Mouse (Mus musculus) R1 (cell line): ENCODE measurements around the gene Lyl1.
A peak's percentile ranks its signal among the peaks of the same experiment; 100 is the strongest.
"Not testable (repeated sequence)": the region's sequence is repeated elsewhere in the genome, so short reads cannot be mapped to it uniquely, and the experiment has no call there.

Experiments used
- DNase-seq: peaks from one replicate; pipeline ENCODE4 v3.0.0-alpha.2; 2018; ENCODE audit warnings: low read depth, low spot score

Lyl1 gene

DNA sequence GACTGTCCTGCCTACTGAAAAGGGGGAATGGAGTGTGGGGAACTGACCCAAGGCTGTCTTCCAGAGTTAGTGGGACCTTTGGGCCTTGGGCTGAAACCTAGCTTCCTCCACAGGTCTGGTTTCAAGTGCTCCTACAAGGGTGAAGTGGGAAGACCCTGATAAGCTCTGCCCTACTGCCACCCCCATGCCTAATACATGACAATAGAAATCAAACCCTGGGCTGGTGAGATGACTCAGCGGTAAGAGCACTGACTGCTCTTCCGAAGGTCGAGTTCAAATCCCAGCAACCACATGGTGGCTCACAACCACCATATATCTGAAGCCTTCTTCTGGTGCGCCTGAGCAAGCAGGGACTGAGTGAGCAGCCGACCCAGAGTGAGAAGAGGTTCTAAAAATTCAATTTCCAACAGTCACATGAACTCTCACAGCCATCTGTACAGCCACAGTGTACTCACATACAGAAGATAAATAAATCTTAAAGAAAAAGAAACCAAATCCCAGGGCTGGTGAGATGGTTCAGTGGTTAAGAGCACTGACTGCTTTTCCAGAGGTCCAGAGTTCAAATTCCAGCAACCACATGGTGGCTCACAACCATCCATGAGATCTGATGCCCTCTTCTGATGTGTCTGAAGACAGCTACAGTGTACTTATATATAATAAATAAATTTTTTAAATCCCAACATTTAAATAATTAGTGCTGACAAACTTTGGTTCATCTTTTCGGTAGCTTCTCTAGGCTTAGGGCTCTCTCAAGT is 32.3 kb upstream of the Lyl1 start:
- peak; percentile 64 for DNase-seq

DNA sequence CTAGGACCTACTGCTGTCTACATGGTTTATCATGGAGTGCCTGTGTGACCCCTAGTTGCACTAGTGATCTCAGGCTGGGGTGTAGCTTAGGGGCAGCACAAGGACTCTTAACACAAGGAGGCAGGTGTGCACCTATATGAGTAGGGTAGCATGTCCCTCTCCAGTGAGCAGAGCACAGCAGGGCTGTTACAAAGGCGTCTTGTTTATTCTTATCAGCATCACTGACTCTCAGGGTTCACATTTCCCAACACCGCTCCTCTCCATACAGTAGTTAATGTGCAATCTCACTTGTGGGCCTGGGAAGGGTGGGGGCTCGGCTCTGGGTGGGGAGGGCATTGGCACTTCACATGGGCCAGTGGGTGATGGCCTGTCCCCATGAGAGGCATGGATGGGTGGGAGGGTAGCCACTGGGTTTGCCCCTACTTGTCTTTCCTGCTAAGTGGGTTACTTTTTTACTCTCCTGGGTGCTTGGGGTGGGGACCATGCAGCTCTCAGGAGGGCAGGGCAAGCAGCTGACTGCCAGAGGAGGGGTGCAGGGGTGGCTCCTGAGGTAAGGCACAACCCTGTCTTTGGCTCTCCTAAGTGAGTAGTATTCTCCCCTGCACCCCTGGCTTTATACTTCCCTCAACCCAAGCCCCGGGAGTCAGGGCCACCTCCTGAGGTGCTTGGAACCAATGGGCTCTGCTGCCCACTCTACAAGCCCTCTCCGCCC is 30.8 kb upstream of the Lyl1 start:
- not testable (repeated sequence) for DNase-seq

DNA sequence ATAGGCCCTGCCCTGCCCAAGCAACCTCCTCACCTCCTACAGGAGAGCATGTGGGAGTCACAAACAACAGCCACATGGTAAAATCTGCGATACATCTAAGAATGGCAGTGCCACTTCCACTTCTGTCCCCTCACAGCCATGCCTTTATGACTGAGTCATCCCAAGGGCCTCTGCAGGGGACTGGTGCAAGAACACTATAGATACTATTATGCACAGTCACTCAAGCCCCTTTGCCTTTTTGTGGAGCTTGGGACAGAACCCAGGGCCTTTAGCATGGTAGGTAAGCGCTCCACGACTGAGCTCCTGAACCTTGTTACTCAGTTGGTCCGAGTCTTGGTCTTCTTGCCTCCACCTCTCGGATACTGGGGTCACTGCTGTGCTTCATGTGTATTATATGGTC is 24.0 kb upstream of the Lyl1 start:
- no peak for DNase-seq

DNA sequence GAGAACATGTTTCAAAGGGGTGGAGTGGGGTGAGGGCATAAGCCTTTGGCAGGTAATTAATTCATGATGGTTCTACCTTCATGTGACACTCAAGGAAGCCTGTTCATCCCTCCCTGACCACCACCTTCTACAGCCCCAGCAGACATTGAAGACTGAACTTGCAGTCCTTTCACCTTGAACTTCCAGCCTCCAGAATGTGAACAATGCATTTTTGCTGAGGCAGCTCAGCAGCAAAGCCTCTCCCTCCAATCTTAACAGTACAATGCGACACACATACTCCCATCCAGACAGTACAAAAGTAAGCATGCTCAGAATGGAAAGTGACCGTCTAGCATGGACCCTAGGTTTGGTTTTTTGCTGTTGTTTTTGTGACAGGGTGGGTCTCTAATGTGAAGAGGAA is 19.8 kb upstream of the Lyl1 start:
- peak; percentile 86 for DNase-seq

DNA sequence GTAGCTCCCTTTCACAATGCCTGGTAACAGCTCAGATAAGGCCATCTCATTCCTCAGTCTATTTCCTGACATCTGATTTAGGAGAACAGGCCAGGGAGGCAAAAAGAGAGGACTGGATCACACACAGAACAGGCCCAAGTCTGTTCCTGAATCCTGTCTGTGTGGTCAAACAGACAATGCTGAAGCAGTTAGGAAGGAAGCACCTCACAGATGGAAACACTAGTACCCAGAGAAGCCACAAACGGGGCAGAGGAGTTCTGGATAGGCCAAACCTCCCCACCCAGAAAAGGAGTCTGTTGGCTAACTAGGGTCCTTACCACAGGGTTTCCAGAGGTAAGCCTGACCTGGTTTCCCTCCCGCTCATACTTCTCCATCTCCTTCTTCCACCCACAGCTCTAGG is 19.0 kb upstream of the Lyl1 start:
- DNase-seq, result no peak

DNA sequence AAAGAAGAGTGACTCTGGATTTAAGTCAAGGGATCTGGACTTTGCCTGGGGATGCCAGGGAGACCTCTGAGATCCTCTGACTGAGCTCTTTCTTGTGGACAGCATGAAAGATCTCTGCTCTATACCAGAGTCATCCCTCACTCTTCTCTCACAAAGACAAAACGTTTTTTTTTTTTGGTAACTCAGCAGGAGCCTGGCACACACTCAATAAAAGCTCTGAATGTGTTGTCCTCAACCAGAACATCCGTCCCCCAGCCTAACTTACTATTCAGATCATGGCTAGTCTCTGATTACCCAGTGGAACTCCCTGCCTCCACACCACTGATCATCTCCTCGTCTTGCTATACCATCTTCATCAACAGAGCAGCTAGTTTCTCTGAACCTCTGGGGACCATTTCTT is 16.7 kb upstream of the Lyl1 start:
- no peak for DNase-seq

DNA sequence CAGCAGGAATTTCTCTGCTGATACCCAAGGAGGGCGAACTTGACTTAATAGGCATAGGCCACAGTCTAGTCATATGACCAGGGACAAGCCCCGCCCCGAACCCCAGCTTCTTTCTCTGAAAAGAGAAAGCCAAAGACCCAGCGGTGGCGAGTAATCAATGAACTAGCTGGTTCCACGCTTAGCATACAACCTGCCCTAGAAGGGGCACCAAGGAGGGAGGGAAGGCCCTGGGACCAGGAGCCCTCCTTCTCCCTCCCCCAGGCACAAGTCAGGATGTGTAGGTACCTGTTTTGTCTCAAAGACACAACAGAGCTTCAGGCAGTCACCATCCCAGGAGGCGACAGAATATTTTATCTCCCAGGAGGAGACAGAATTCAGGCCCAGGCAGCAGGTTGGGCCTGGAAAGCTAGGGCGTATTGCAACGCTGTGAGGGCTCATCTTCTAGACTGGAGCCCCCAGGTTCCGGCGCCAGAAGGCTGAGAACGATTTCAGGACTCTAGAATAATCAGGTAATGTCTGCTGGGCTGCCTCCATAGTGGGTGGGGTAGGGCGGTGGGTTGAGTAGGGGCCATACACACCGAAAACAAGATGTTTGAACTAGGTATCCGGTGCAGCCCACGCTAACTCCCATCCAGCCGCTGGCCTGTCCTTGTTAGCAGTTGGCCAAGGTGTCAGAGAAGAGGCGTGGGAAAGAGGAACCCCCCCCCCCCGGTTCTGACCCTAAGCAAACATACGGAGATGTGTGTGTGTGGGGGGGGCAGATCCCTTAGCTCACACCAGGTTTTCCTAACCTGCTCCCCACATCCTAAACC is 14.9 kb upstream of the Lyl1 start, which contains the start of gene Trmt1:
TSS of gene Trmt1 (plus strand) at position 117 of the 812 bp plus-strand sequence.
- peak; percentile 93 for DNase-seq

DNA sequence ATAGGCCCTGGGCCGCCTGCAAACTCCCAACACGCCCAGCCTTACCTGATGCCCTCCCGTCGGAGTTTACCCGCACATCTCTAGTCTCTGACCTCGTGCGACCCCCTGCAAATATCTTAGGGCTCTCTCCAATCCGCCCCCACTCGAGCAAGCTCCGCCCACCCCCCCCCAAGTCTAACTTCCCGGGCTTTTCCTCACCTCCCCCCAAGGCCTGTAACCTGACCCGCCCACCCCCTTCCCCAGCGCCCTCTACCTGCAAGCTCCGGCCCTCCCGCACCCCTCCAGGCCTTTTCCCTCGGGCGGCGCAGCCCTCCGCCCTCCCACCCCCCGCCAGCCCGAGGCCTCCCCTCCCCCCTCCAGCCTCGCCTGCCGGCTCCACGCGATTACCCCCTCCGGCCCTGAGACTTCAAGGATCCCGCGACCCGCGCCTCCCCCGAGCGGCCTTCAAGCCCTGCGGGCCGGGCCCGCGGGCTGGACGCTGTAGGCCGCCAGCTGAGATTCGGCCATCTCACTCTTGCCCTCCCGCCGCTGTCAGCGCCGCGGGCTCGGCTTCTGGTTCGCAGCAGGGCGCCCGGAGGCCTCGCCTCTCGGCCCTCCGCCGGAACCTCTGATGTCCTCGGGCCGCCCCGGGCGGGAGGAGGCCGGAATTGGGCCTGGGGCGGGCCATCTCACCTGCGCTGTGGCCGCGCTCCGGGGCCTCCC is 14.1 kb upstream of the Lyl1 start:
- DNase-seq, result peak; percentile 91

DNA sequence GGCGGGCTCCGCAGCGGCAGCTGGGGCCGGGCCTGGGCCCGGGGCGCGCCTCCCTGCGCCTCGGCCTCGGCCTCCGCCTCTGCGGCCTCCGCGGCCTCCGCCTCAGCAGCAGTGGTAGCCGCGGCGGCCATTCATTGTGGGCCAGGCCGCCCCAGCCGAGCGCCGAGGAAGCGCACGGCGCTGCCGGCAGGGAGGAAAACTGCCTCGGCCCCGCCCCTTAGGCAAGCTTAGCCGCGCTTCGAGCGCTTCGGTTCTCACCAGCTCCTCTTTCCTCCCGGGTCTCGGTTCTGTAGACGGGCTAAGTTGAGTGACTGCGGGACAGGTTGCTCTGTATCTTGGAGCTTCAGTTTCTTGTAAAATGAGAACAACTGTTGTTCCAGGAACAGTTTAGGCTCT is 13.6 kb upstream of the Lyl1 start, which contains the start of gene Nacc1:
TSS of gene Nacc1 (minus strand) at position 158 of the 396 bp plus-strand sequence.
- peak; percentile 90 for DNase-seq

DNA sequence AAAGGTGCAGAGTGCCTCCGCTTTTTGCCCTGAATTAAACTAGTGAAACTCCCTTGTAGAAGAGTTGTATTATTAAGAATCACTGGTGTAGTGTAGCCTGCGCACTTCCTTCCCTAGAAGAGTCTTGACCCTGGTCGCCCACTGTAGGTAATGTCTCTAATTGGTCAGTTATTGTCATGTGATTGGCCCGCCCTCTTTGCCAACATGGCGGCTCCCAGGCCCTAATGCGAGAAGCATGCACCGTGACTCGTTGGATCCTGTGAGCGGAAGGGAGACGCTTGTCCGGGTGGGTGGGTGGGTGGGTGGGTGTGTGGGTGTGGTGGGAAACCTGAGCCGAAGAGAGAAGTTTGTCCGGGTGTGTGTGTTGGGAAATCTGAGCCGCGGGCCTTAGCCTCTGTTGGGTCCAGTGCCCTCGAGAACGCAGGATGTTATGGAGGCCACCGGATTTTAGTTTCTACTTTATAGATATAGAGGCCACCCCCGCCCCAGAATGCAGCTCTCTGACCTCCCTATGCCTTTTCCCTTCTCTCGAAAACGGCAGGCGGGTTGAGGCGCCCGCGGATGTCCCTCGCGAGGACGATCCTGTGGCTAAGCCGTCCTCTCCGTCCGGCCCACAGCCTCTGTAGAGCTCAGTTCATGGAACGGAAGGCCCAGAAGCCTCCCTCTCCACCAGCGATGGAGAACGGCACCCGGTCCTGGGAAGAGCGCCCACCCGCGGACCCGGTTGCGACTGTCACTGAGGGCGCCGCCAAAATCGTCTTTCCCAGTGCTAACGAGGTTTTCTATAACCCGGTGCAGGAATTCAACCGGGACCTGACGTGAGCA is 12.0 kb upstream of the Lyl1 start:
- peak; percentile 97 for DNase-seq

DNA sequence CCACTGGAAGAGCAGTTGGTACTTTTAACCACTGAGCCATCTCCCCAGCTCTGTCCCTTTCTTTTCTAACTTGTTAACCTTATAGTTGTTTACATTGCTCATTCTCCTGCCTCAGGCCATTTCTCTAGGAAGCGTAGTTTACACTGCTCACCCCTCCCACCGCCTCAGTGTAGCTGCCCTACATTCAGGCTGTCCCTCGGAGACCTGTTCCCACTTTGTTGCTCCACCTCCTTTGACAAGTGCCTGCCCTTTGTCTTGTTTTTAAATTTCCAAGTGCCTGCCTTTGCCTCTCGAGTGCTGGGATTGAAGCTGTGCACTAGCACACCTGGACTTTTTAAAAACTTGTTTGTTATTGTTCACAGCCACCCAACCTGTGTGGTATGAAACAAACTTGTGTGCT is 7.9 kb upstream of the Lyl1 start:
- DNase-seq, result no peak

DNA sequence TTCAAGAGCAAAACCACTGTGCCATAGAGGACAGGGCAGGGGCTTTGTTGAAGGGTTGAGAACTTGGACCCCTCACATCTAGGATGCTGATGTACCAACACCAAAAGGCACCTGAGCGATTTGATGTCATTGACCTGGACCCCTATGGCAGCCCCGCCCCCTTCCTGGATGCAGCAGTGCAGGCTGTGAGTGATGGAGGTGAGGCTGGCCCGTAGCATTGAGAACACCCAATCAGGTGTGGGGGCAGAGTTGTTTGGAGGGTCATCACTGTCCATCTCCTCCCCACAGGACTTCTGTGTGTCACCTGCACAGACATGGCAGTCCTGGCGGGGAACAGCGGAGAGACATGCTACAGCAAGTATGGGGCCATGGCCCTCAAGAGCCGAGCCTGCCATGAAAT is 6.1 kb upstream of the Lyl1 start:
- no peak for DNase-seq

DNA sequence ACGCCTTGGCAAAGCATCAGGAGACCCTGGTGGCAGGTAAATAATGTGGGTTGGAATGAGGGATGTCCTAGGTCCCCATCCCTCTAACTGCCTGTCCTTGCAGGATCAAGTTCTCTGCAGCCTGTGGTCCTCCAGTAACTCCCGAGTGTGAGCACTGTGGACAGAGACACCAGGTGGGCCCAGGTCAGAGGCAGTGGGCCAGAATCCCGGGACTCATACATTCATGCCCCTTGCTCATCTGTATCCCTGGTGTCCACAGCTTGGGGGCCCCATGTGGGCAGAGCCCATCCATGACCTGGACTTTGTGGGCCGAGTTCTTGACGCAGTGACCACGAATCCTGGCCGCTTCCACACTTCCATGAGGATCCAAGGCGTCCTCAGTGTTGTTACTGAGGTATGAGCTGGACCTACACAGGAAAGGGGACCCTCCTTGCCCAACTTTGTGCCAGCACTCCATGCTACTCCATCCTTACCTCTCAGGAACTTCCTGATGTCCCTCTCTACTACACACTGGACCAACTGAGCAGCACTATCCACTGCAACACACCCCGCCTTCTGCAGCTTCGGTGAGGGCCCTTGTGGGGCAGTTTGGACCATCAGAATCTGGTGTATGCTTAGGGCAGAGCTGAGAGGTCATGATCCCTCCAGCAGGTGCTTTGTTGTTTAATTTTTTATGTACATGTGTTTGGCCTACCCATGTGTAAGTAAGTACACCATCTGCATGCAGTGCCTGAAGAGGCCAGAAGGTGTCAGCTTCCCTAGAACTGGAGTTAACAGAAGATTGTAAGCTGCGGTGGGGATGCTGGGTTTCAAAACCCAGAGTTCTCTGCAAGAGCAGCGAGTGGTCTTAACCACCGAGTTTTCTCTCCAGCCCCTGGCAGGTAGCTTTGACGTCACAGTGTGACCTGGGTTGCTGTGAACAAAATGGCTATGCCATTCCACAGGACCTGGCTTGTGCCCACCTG is 3.8 kb upstream of the Lyl1 start:
- peak; percentile 83 for DNase-seq

DNA sequence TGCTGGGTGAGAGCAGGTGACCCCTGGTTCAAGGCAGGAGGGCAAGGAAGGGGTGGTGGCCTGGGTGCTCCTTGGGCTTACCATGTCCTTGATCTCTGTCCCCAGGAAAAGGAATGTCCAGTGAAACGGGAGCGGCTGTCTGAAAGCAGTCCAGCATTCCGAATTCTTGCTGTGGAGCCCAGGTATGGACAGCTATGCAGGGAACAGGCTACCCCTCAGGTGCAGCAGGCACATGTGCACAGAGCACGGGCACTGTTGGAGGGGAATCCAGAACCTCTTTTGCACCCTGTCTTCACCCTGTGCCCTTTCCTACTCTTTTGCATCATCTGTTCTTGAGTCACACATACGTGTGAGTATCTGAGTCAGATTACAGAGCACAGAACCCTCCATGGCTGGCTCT is 3.0 kb upstream of the Lyl1 start:
- no peak for DNase-seq

DNA sequence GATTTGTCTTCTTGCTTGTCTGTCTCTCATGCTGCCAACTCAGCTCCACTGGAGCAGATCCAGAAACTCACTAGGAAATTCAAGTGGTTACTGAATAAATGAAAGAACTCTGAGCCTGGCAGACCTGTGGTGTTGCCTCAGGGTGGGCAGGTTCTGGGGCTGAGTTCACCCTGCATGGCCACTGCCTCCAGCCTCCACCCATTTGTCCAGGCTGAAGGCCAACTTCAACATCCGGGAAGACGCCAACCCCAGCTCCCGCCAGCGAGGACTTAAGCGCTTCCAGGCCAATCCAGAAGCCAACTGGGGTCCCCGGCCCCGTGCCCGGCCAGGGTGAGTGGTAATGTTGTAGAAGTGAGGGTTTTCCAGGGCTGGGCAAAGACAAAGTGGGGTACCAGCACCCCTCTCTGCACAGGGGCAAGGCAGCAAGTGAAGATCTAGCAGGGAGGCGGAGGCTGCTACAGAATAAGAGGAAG is 2.3 kb upstream of the Lyl1 start:
- DNase-seq, result no peak

DNA sequence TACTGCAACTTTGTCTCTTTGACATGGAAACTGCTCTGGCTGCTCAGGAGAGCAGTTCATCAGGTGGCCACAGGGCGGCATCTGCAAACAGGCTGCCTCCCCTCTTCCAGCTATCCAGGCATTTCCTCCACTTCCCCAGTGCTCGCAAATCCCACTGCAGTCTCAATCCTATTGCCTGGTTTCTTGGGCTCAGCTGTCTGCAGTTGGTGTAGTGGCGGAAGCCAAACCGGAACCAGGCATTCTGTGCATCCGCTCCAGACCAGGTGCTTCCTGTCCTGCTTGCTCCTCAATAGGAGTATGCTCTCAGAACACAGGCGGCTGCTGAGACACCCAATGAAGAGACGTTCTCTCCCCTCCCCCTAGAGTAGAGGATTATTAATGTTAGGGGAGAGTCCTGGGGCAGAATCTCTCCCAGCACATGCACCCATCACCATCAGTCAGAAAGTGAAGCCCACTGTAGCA is 1.4 kb upstream of the Lyl1 start:
- DNase-seq, result peak; percentile 92

DNA sequence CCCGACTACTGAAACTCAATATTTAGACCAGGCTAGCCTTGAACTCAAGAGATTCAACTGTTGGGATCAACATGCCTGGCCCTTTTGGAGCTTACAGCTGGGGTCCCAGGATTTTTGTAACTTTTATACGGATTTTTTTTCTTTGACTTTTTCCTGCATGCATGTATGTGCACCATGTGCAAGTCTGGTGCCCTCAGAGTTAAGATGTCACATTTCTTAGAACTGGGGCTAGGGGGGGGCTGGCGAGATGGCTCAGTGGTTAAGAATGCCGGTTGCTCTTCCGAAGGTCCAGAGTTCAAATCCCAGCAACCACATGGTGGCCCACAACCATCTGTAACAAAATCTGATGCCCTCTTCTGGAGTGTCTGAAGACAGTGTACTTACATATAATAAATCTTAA is 731 bp upstream of the Lyl1 start:
- no peak for DNase-seq

DNA sequence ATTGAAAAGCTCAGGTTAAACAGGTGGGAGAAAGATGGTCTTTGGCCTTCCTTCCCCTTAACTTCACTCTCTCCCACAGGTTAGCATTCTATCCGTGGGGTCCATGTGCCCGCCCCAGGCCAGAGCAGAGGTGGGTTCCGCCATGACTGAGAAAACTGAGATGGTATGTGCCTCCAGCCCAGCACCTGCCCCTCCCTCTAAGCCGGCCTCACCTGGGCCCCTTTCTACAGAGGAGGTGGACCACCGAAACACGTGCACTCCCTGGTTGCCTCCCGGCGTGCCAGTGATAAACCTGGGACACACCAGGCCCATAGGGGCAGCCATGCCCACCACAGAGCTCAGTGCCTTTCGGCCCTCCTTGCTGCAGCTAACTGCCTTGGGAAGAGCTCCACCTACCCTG is 1.3 kb downstream of the Lyl1 start:
- no peak for DNase-seq

DNA sequence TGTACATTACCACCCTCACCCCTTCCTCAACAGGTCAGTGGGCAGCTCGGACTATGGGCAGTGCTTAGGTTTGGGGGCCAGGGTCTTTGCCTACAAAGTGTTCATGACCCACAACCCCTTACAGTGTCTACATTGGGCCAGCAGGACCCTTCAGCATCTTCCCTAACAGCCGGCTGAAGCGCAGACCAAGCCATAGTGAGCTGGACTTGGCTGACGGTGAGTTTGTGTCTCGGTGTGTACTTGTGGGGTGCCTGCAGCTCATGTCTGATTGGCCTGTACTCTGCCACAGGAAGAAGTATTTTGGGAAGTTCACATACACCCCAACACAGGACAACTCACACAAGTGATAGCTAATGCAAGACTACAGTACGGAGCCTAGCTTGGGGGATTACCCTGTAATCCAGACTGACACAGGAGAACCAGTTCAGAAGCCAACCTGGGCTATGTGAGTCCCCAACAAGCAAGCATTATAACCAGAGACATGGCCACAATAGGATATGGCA is 1.8 kb downstream of the Lyl1 start:
- DNase-seq, result no peak
